Mouse (Mus musculus) myocyte (in vitro differentiated cells): ENCODE data around the gene Lcmt1.

Source experiments
- MAX ChIP-seq: IDR thresholded peaks from one replicate; pipeline ENCODE4 v1.6.1; 2011; ENCODE audit warnings: low read depth, mild to moderate bottlenecking, control low read depth
- POLR2A ChIP-seq: IDR thresholded peaks from one replicate; pipeline ENCODE4 v1.6.1; 2011; ENCODE audit warnings: low read depth, mild to moderate bottlenecking, control low read depth, moderate library complexity; ENCODE audit not compliant: insufficient read length
- TCF12 ChIP-seq: IDR thresholded peaks from one replicate; pipeline ENCODE4 v1.6.1; 2011; ENCODE audit warnings: mild to moderate bottlenecking, control low read depth; ENCODE audit not compliant: poor library complexity, insufficient read depth, severe bottlenecking
- USF1 ChIP-seq: IDR thresholded peaks from one replicate; pipeline ENCODE4 v1.6.1; 2011; ENCODE audit warnings: low read depth, mild to moderate bottlenecking, control low read depth, moderate library complexity

DNA sequence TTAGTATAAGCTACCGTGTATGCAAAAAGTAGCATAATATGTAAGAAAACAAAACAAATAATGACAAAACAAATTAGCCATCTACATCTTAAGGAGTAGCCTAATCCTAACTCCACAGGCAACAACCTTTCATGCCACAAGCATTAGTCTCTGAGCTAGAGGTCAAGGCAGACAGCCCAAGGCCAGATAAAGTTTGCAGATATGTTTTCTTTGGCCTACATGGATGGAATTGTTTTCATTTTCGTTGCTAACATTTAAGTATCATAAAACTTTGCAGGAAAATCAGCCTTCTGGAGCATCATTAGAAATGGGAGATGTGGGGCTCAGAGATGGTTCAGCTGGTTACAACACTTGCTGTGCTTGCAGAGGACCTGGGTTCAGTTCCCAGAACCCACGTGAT lies 6.8 kb upstream of the Lcmt1 start:
- TF ChIP-seq POLR2A (no peak), USF1 (no peak), MAX (no peak), TCF12 (no peak)
